Mouse (Mus musculus) liver, postnatal 0 days (tissue): Measurements from ENCODE around the gene Fetub.

Source experiments
- CTCF ChIP-seq: sonication (generic); IDR thresholded peaks from 2 replicates; pipeline ENCODE4 v1.5.1; 2016; ENCODE audit warnings: antibody characterized with exemption, low read depth
- EP300 ChIP-seq: IDR thresholded peaks from 2 replicates; pipeline ENCODE4 v1.6.1; 2016; ENCODE audit warnings: antibody characterized with exemption, low read depth, mild to moderate bottlenecking

GRCm38 (mm10) chr16:22896618-22897017 lies 21.5 kb upstream of the Fetub start:
- TF ChIP-seq CTCF (no peak), EP300 (no peak)
